Mouse (Mus musculus): ENCODE results near the gene Olfr1461.

Olfr1461 gene

GRCm38 (mm10) chr19:13162700-13163099, at the start of gene Olfr1461:
Gene Olfr1461, plus strand, starts transcription at chr19:13163000.
- DNase-seq (ENCODE audit: low spot score): no peak

- DNase-seq (ENCODE audit: low spot score): no peak
These were observed 13.4 kb upstream of the Olfr1461 start, which contains the start of gene Olfr1459 for GRCm38 (mm10) chr19:13149449-13149848. Gene Olfr1459, minus strand, starts transcription at chr19:13149549.

- DNase-seq (ENCODE audit: low spot score): no peak
These were observed 22.6 kb downstream of the Olfr1461 start, which contains the start of gene Olfr1462 for GRCm38 (mm10) chr19:13185434-13185833. Gene Olfr1462, plus strand, starts transcription at chr19:13185734.

All from retina, embryonic 14.5 days (tissue).